In the genomic region with DNA sequence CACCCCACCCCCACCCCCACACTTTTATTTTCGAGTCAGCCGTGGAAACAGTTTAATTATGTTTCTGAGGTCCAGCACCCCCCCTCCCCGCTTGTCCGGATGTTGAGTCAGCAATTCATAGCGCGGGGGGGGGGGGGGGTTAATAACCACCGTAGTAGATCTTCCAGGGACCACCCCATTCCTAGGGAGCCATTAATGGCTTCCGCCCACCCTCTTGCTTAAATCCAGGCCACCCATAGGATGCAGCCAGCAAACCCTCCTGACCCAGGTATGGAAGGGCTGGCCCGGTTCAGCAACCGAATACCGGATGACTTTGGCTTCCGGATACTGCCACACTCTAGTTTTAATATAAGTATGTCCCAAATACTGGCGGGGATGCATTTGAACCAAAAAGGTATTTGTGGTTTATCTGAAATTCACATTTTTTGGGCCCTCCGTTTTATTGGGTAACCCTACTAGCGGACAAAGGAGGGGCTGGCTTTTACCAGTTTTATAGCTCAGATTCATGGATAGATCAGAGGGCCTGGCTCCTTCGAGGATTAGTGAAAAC, we compare ENCODE assay signal across 8 mouse cellular contexts.
A peak's percentile ranks its signal among the peaks of the same experiment; 100 is the strongest.
DNase-seq lines count a peak whose midpoint lies in the region; ATAC-seq lines count a peak whose summit lies in the region.

No protein-coding gene starts in this region.

- peak overlapping the region; percentile 37 for H3K4me3 ChIP-seq in lung, embryonic 15.5 days
- no peak overlapping the region for H3K4me3 ChIP-seq in forebrain, embryonic 11.5 days (ENCODE audit: low read depth, low read length)
- H3K4me3 ChIP-seq in limb, embryonic 11.5 days (ENCODE audit: low read depth, low read length): peak overlapping the region; percentile 19
- H3K4me3 ChIP-seq in neural tube, embryonic 14.5 days (ENCODE audit: low read depth, low read length): no peak overlapping the region

- H3K36me3 ChIP-seq in lung, embryonic 15.5 days: no peaks in the 10 kb centered on the region
- no peaks in the 10 kb centered on the region for H3K36me3 ChIP-seq in forebrain, embryonic 11.5 days (ENCODE audit: control insufficient read depth, insufficient read depth, low read length)
- no peaks in the 10 kb centered on the region for H3K36me3 ChIP-seq in limb, embryonic 11.5 days (ENCODE audit: control insufficient read depth, insufficient read depth, low read length)
- H3K36me3 ChIP-seq in neural tube, embryonic 14.5 days (ENCODE audit: control insufficient read depth, insufficient read depth, low read length): no peaks in the 10 kb centered on the region

- H3K27ac ChIP-seq in lung, embryonic 15.5 days: no peak overlapping the region
- no peak overlapping the region for H3K27ac ChIP-seq in forebrain, embryonic 11.5 days (ENCODE audit: low read depth, low read length)
- H3K27ac ChIP-seq in limb, embryonic 11.5 days (replicated peaks; ENCODE audit: low read depth, low read length): peak overlapping the region; percentile 70; the same call in 1 of the 2 replicates
- H3K27ac ChIP-seq in neural tube, embryonic 14.5 days (ENCODE audit: low read depth, low read length): no peak overlapping the region

- 36% methylated on average over 14 of the region's 16 CpGs for WGBS in lung, embryonic 15.5 days
- WGBS in forebrain, embryonic 11.5 days: 35% methylated on average over 16 of the region's 16 CpGs
- WGBS in limb, embryonic 11.5 days: 14% methylated on average over 14 of the region's 16 CpGs
- WGBS in neural tube, embryonic 14.5 days: 24% methylated on average over 15 of the region's 16 CpGs

- H3K4me2 ChIP-seq in lung, embryonic 15.5 days: peak overlapping the region; percentile 60
- H3K4me2 ChIP-seq in forebrain, embryonic 11.5 days (ENCODE audit: low read depth, low read length, severe bottlenecking): peak overlapping the region; percentile 42; the same call in 1 of the 2 replicates
- H3K4me2 ChIP-seq in limb, embryonic 11.5 days (ENCODE audit: low read depth, severe bottlenecking): peak overlapping the region; percentile 48
- H3K4me2 ChIP-seq in neural tube, embryonic 14.5 days (ENCODE audit: low read depth, low read length): peak overlapping the region; percentile 39

- no peak for DNase-seq in lung, postnatal 10 days
- no peak for DNase-seq in forebrain, embryonic 11.5 days (ENCODE audit: low spot score)
- peak; percentile 65 for DNase-seq in limb, embryonic 11.5 days (ENCODE audit: low spot score)
- no peak for DNase-seq in adrenal gland, adult 18-20 months (ENCODE audit: low spot score in 2 of 2)
- DNase-seq in cerebellum, adult 9-10 months: no peak
- no peak for DNase-seq in spleen, postnatal 10 days (ENCODE audit: low spot score in 2 of 2)

- 0 out of 2 replicates have a peak, but pooled peaks cover 3% of the 10 kb centered on the region for H3K4me1 ChIP-seq in lung, embryonic 15.5 days
- H3K4me1 ChIP-seq in forebrain, embryonic 11.5 days (replicated peaks; ENCODE audit: control insufficient read depth, insufficient read depth, low read length): peaks cover 14% of the 10 kb centered on the region
- H3K4me1 ChIP-seq in limb, embryonic 11.5 days (ENCODE audit: control insufficient read depth, insufficient read depth, low read length): peaks cover 27% of the 10 kb centered on the region
- peaks cover 13% of the 10 kb centered on the region for H3K4me1 ChIP-seq in neural tube, embryonic 14.5 days (ENCODE audit: control insufficient read depth, insufficient read depth, low read length)

- no peaks in the 10 kb centered on the region for H3K9me3 ChIP-seq in lung, embryonic 15.5 days
- no peaks in the 10 kb centered on the region for H3K9me3 ChIP-seq in forebrain, embryonic 11.5 days (ENCODE audit: control insufficient read depth, low read length)
- no peaks in the 10 kb centered on the region for H3K9me3 ChIP-seq in limb, embryonic 11.5 days (ENCODE audit: control insufficient read depth, low read length)
- no peaks in the 10 kb centered on the region for H3K9me3 ChIP-seq in neural tube, embryonic 14.5 days (ENCODE audit: control insufficient read depth, low read length)

- ATAC-seq in lung, embryonic 15.5 days (ENCODE audit: borderline replicate concordance, extremely low read depth, low FRiP score, low TSS enrichment): peak; percentile 40; the same call in 1 of the 2 replicates
- ATAC-seq in forebrain, embryonic 11.5 days (replicated peaks; ENCODE audit: low FRiP score): no peak
- peak; percentile 64 for ATAC-seq in limb, embryonic 11.5 days (ENCODE audit: insufficient number of reproducible peaks, low FRiP score, low TSS enrichment, low read depth)
- ATAC-seq in neural tube, embryonic 14.5 days (ENCODE audit: low read depth): no peak

- no peaks in the 10 kb centered on the region for H3K27me3 ChIP-seq in lung, embryonic 15.5 days
- no peaks in the 10 kb centered on the region for H3K27me3 ChIP-seq in forebrain, embryonic 11.5 days (ENCODE audit: control insufficient read depth, insufficient read depth, low read length)
- H3K27me3 ChIP-seq in limb, embryonic 11.5 days (ENCODE audit: control insufficient read depth, insufficient read depth, low read length): no peaks in the 10 kb centered on the region
- no peaks in the 10 kb centered on the region for H3K27me3 ChIP-seq in neural tube, embryonic 14.5 days (ENCODE audit: control insufficient read depth, insufficient read depth, low read length)

- H3K9ac ChIP-seq in lung, embryonic 15.5 days: no peak overlapping the region
- H3K9ac ChIP-seq in forebrain, embryonic 11.5 days (ENCODE audit: low read length): no peak overlapping the region
- H3K9ac ChIP-seq in limb, embryonic 11.5 days (ENCODE audit: low read length): no peak overlapping the region
- H3K9ac ChIP-seq in neural tube, embryonic 14.5 days (replicated peaks; ENCODE audit: low read depth, low read length): no peak overlapping the region

Comparison
In these comparisons a context has a peak if more than half of its experiments do, and no peak if none do; other contexts are left out.
1. ATAC-seq: peak in lung, embryonic 15.5 days (single experiment) and limb, embryonic 11.5 days (single experiment); none in forebrain, embryonic 11.5 days (single experiment) and neural tube, embryonic 14.5 days (single experiment).
2. H3K4me3 ChIP-seq: peak in lung, embryonic 15.5 days (single experiment) and limb, embryonic 11.5 days (single experiment); none in forebrain, embryonic 11.5 days (single experiment) and neural tube, embryonic 14.5 days (single experiment).
3. Peak in every context shown above with its lines, with median percentiles within 50 percentile points of each other: H3K4me2 ChIP-seq.